Mouse (Mus musculus): ENCODE measurements at regions not wholly inside any gene's neighbourhood (a gene's known extent, or its start where the extent isn't known, plus 50 kb on each side); places are given as distances from the start of the nearest gene placed in this dataset.

DNA sequence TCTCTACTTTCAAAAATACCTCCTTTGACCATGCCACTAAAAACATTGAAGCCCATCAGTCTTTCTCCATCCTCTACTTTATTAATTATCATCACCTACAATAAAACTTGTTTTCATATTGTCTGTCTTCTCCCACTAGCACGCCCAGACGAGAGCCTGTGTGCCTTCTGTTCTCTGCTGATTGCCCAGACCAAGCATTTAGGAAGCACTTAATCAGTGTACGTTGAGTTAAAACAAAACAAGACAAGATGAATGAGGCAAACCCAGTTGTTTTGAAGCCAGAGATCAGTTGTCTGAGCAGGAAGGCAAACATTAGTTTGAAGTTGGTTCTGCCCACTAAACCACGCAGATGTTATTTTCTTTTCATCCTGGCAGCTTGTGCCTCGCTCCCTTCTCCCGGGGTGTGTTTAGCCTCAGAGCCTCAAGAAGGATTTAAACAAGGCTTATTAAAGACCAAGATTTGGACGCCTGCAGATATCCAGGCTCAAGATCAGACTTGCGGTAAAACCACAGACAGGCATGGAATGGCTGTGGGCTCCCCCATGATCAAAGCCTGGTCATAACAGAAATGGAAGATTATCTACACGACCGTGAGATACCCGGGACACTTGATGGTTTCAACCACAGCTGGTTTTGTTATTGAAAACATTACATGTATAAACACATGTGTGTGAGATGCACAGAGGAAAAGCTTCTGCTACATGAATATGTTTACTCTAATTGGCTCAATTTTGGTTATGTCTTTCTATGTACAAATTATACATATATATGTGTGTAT is 123.1 kb upstream of the Thbs1 start:
- Histone ChIP-seq H3K27ac (ENCODE audit: low read depth, low read length) (no peak overlapping the region), H3K9ac (ENCODE audit: low read depth, low read length) (no peak overlapping the region), H3K9me3 (ENCODE audit: control insufficient read depth, low read length) (no peaks in the 10 kb centered on the region), H3K4me3 (ENCODE audit: low read length) (no peak overlapping the region), H3K27me3 (replicated peaks; ENCODE audit: control insufficient read depth, insufficient read depth, low read length) (no peaks in the 10 kb centered on the region), H3K4me2 (ENCODE audit: low read length) (no peak overlapping the region), H3K4me1 (ENCODE audit: control insufficient read depth, insufficient read depth, low read depth, low read length) (no peaks in the 10 kb centered on the region), H3K36me3 (ENCODE audit: control insufficient read depth, insufficient read depth, low read length) (no peaks in the 10 kb centered on the region)
- ATAC-seq = no peak
- WGBS = 73% methylated on average over 11 of the region's 11 CpGs

DNA sequence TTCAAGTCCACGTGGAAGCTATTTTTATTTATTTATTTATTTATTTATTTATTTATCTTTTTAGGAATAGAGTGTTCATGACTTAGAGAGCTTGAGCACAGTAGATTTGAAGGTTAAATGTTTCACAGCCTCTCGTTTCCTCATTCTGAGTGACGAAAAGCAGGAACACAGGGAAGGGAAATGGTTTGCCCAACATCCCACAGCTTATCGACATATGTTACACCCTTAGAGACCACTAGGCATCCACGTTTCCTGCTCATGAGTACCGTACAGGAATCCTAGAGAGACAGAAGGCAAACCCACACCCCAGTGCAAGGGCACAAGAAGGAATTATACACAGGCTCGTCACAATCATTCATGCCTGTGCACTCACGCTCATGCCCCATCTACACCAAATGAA is 122.5 kb upstream of the Thbs1 start:
- Histone ChIP-seq H3K4me1 (ENCODE audit: control insufficient read depth, insufficient read depth, low read depth, low read length) (no peaks in the 10 kb centered on the region), H3K4me2 (ENCODE audit: low read length) (no peak overlapping the region), H3K4me3 (ENCODE audit: low read length) (no peak overlapping the region), H3K36me3 (ENCODE audit: control insufficient read depth, insufficient read depth, low read length) (no peaks in the 10 kb centered on the region), H3K27ac (ENCODE audit: low read depth, low read length) (no peak overlapping the region), H3K27me3 (replicated peaks; ENCODE audit: control insufficient read depth, insufficient read depth, low read length) (no peaks in the 10 kb centered on the region), H3K9ac (ENCODE audit: low read depth, low read length) (no peak overlapping the region), H3K9me3 (ENCODE audit: control insufficient read depth, low read length) (no peaks in the 10 kb centered on the region)
- ATAC-seq = no peak
- WGBS = 87% methylated on average over 8 of the region's 8 CpGs

DNA sequence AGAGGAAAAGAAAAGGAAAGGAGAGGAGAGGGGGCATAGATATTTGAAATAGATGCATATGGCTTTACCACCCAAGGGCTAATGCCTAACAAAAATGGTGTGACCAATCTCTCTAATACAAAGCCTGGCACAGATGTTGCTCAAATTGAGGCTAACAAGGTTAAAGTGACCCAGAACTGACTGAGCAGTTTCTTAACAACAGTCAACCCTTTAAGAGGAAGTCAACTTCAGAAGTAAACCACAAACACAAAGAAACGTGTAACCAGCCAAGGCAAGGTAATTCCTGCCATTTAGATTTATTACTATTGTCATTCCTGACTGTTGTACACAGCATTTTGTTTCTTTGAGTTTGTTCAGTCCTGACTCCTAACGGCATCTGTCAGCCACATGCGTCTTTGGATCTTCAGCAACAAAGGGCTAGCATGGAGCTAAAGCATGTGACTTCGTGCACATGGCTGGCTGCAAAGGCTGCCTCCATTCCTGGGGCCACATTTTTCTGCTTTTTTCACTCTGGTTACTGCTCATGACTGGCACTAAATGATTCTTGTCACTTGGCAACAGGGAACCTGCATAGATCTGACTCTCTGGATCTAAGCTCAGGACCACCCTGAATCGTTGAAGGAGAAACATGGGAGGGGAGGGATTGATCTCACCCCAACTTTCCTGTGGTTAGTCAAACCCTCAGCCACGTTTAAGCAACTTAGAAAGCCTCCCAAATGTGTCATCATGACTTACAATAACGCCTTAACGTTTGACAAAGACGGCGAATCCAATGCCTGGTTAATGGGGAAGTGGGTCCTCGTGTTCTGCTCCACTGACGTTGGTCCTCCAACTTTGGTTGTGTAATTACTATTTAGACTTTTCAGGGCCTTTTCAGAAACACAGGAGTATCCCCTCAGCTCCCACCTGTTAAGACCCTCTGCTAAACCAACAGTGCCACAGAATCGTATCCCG is 115.3 kb upstream of the Thbs1 start:
- Histone ChIP-seq H3K4me1 (ENCODE audit: control insufficient read depth, insufficient read depth, low read depth, low read length) (no peaks in the 10 kb centered on the region), H3K4me3 (ENCODE audit: low read length) (no peak overlapping the region), H3K9me3 (ENCODE audit: control insufficient read depth, low read length) (no peaks in the 10 kb centered on the region), H3K27ac (ENCODE audit: low read depth, low read length) (no peak overlapping the region), H3K9ac (ENCODE audit: low read depth, low read length) (no peak overlapping the region), H3K4me2 (ENCODE audit: low read length) (no peak overlapping the region), H3K36me3 (ENCODE audit: control insufficient read depth, insufficient read depth, low read length) (no peaks in the 10 kb centered on the region), H3K27me3 (replicated peaks; ENCODE audit: control insufficient read depth, insufficient read depth, low read length) (no peaks in the 10 kb centered on the region)
- 76% methylated on average over 14 of the region's 14 CpGs for WGBS
- no peak for ATAC-seq

DNA sequence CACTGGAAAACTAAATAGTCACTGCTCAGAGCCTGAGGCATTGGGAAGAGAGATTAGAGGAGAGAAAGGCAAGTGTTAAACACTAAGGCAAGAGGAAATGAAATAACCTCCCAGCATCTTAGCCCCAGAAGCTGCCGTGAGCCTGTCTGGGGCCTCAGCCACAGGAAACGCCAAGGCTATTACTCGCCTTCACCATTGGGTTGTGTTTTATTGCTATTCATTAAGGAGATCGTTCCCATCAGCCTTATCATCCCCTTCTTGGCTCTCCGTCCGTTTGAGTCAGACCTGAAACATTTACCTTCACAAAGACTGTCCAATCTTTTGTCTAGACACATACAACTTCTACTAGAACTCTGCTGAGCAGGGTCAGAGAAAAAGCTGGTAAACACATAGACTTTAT is 112.0 kb upstream of the Thbs1 start:
- H3K27ac ChIP-seq (ENCODE audit: low read depth, low read length) = no peak overlapping the region
- no peaks in the 10 kb centered on the region for H3K27me3 ChIP-seq (replicated peaks; ENCODE audit: control insufficient read depth, insufficient read depth, low read length)
- no peak overlapping the region for H3K9ac ChIP-seq (ENCODE audit: low read depth, low read length)
- WGBS = 68% methylated on average over 6 of the region's 6 CpGs
- no peaks in the 10 kb centered on the region for H3K9me3 ChIP-seq (ENCODE audit: control insufficient read depth, low read length)
- ATAC-seq = no peak
- H3K4me3 ChIP-seq (ENCODE audit: low read length) = no peak overlapping the region
- H3K4me1 ChIP-seq (ENCODE audit: control insufficient read depth, insufficient read depth, low read depth, low read length) = no peaks in the 10 kb centered on the region
- no peak overlapping the region for H3K4me2 ChIP-seq (ENCODE audit: low read length)
- H3K36me3 ChIP-seq (ENCODE audit: control insufficient read depth, insufficient read depth, low read length) = no peaks in the 10 kb centered on the region

- H3K9me3 ChIP-seq (ENCODE audit: control insufficient read depth, low read length) = no peaks in the 10 kb centered on the region
- no peak for ATAC-seq
- 91% methylated on average over 5 of the region's 5 CpGs for WGBS
- no peak overlapping the region for H3K4me2 ChIP-seq (ENCODE audit: low read length)
- no peak overlapping the region for H3K4me3 ChIP-seq (ENCODE audit: low read length)
- no peak overlapping the region for H3K27ac ChIP-seq (ENCODE audit: low read depth, low read length)
- H3K27me3 ChIP-seq (replicated peaks; ENCODE audit: control insufficient read depth, insufficient read depth, low read length) = no peaks in the 10 kb centered on the region
- no peak overlapping the region for H3K9ac ChIP-seq (ENCODE audit: low read depth, low read length)
- no peaks in the 10 kb centered on the region for H3K4me1 ChIP-seq (ENCODE audit: control insufficient read depth, insufficient read depth, low read depth, low read length)
- H3K36me3 ChIP-seq (ENCODE audit: control insufficient read depth, insufficient read depth, low read length) = no peaks in the 10 kb centered on the region
These were observed 107.5 kb upstream of the Thbs1 start for GRCm38 (mm10) chr2:118004191-118004590.

DNA sequence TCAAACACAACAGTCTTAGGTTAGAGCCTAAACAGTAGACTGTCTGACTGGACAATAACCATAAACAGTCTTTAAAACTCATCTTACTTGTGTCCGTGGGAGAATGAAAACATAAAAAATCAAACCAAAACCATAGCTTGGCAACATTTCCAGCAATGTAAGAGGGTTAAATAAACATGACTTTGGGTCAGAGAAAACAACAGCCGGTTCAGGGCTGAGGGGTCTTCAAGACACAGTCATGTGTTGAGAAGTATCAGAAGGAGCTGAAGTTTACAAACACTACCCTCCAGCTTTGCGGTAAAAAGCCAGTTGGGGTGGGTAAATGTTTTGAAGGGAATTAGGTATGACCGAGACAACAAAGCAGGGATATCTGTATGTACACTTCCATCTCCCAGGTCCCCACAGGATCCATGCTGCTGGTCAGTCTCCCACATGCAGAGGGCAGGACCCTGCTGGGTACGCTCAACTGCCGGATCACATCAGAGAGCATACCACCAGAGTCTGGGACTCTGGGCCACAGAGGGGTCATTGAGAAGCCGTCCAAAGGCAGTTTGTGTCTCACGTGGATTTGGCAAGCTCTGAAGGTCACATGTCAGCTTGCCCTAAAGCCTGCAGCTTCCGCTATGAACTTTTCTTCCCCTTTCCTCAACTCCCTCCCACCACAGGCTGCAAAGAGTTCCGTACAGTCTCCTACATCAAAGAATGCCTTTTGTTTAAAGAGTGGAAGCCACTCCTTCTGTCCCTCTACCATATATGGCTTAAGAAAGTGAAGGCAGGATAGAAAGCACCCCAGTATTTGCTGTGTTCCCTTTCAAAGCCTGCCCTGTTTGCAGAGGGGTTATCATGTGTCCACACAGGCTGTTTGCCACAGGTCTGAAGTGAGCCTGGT is 103.9 kb upstream of the Thbs1 start:
- WGBS = 64% methylated on average over 10 of the region's 10 CpGs
- Histone ChIP-seq H3K36me3 (ENCODE audit: control insufficient read depth, insufficient read depth, low read length) (no peaks in the 10 kb centered on the region), H3K4me3 (ENCODE audit: low read length) (no peak overlapping the region), H3K4me1 (ENCODE audit: control insufficient read depth, insufficient read depth, low read depth, low read length) (no peaks in the 10 kb centered on the region), H3K9ac (ENCODE audit: low read depth, low read length) (no peak overlapping the region), H3K27ac (ENCODE audit: low read depth, low read length) (no peak overlapping the region), H3K27me3 (replicated peaks; ENCODE audit: control insufficient read depth, insufficient read depth, low read length) (no peaks in the 10 kb centered on the region), H3K4me2 (ENCODE audit: low read length) (no peak overlapping the region), H3K9me3 (ENCODE audit: control insufficient read depth, low read length) (no peaks in the 10 kb centered on the region)
- ATAC-seq = no peak

DNA sequence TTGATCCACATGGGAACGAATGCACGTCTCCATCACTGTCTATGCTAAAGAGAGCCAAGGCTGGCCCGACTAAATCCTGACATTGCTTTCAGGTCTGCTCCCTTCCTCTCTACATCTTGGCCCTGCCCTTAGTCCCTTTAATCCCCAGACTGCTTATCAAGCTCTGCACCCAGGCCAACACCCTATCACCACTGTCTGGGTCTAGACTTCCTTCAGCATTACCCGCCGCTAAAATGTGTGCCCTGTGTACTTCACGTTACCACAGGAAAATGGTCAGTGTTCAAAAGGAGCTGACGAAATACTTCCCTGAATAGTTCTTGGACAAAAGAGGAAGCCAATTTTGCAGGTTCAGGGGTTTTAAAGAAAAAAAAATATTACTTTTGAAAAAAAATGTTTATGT is 100.0 kb upstream of the Thbs1 start:
- WGBS = 92% methylated on average over 7 of the region's 7 CpGs
- H3K4me2 ChIP-seq (ENCODE audit: low read length) = no peak overlapping the region
- H3K27ac ChIP-seq (ENCODE audit: low read depth, low read length) = no peak overlapping the region
- H3K27me3 ChIP-seq (replicated peaks; ENCODE audit: control insufficient read depth, insufficient read depth, low read length) = no peaks in the 10 kb centered on the region
- no peak overlapping the region for H3K9ac ChIP-seq (ENCODE audit: low read depth, low read length)
- ATAC-seq = no peak
- no peaks in the 10 kb centered on the region for H3K4me1 ChIP-seq (ENCODE audit: control insufficient read depth, insufficient read depth, low read depth, low read length)
- H3K36me3 ChIP-seq (ENCODE audit: control insufficient read depth, insufficient read depth, low read length) = no peaks in the 10 kb centered on the region
- H3K4me3 ChIP-seq (ENCODE audit: low read length) = no peak overlapping the region
- no peaks in the 10 kb centered on the region for H3K9me3 ChIP-seq (ENCODE audit: control insufficient read depth, low read length)

DNA sequence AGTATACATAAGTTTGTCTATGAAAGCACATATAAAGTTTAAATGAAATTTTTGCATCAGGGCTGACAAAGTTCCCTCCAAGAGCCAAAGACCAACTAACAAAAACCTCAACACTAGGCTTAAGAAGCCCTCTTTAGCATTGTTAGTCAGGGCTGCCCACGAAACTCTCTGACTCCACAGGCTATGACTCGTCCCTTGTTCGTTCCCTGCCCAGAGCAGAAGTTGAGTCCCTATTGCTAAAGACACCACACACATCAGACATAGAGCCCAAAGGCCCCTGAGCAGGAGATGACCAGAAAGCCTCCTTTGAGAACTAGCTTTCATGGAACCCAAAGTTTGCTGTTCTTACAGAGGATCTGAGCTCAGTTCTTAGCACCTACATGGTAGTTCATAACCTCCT is 99.5 kb upstream of the Thbs1 start:
- Histone ChIP-seq H3K27ac (ENCODE audit: low read depth, low read length) (no peak overlapping the region), H3K4me3 (ENCODE audit: low read length) (no peak overlapping the region), H3K9me3 (ENCODE audit: control insufficient read depth, low read length) (no peaks in the 10 kb centered on the region), H3K4me1 (ENCODE audit: control insufficient read depth, insufficient read depth, low read depth, low read length) (no peaks in the 10 kb centered on the region), H3K4me2 (ENCODE audit: low read length) (no peak overlapping the region), H3K9ac (ENCODE audit: low read depth, low read length) (no peak overlapping the region), H3K27me3 (replicated peaks; ENCODE audit: control insufficient read depth, insufficient read depth, low read length) (no peaks in the 10 kb centered on the region), H3K36me3 (ENCODE audit: control insufficient read depth, insufficient read depth, low read length) (no peaks in the 10 kb centered on the region)
- 91% methylated on average over 3 of the region's 3 CpGs for WGBS
- no peak for ATAC-seq

- Histone ChIP-seq H3K36me3 (ENCODE audit: control insufficient read depth, insufficient read depth, low read length) (no peaks in the 10 kb centered on the region), H3K4me3 (ENCODE audit: low read length) (no peak overlapping the region), H3K9ac (ENCODE audit: low read depth, low read length) (no peak overlapping the region), H3K4me1 (ENCODE audit: control insufficient read depth, insufficient read depth, low read depth, low read length) (no peaks in the 10 kb centered on the region), H3K27me3 (replicated peaks; ENCODE audit: control insufficient read depth, insufficient read depth, low read length) (no peaks in the 10 kb centered on the region), H3K9me3 (ENCODE audit: control insufficient read depth, low read length) (no peaks in the 10 kb centered on the region), H3K4me2 (ENCODE audit: low read length) (no peak overlapping the region), H3K27ac (ENCODE audit: low read depth, low read length) (no peak overlapping the region)
- WGBS = 88% methylated on average over 3 of the region's 3 CpGs
- no peak for ATAC-seq
These were observed 98.5 kb upstream of the Thbs1 start for GRCm38 (mm10) chr2:118013156-118013555.
